In genomic region chr3:97653781-97654180, GRCm38 (mm10) we compare ENCODE assay signal across 25 mouse cellular contexts. TPM values are rescaled to one million over a fixed set of nuclear protein-coding genes. Genes with fewer than 3 reads are reported as not detected.
"Had no signal": no experiment of that assay in that cellular context is flagged by ENCODE, and none has a peak within 500 bp of the region (broad histone marks: within the 10 kb centered on the region; RNA-seq: fewer than 3 reads in every experiment).

No protein-coding gene starts in this region.

- H3K9me3 ChIP-seq: neural tube, embryonic 13.5 days; neural tube, embryonic 15.5 days; stomach, embryonic 15.5 days had no signal

- H3K4me2 ChIP-seq: neural tube, embryonic 13.5 days; neural tube, embryonic 15.5 days; stomach, embryonic 15.5 days had no signal

- H3K4me3 ChIP-seq: neural tube, embryonic 13.5 days; neural tube, embryonic 15.5 days; stomach, embryonic 15.5 days had no signal

- H3K9ac ChIP-seq: neural tube, embryonic 13.5 days; neural tube, embryonic 15.5 days; stomach, embryonic 15.5 days had no signal

- H3K36me3 ChIP-seq: neural tube, embryonic 13.5 days; neural tube, embryonic 15.5 days; stomach, embryonic 15.5 days had no signal

- H3K27me3 ChIP-seq: neural tube, embryonic 13.5 days; neural tube, embryonic 15.5 days; stomach, embryonic 15.5 days had no signal

- H3K27ac ChIP-seq: neural tube, embryonic 13.5 days; neural tube, embryonic 15.5 days; stomach, embryonic 15.5 days; stomach, postnatal 0 days had no signal

- DNase-seq: retina, postnatal 1 day; right cerebral cortex, adult 18-20 months; right cerebral cortex, postnatal 14 days; right cerebral cortex, postnatal 25 days; right cerebral cortex, postnatal 4 days; spleen, adult 18-20 months; thymus, adult 18-20 months; thymus, adult 2 months; thymus, postnatal 14 days; thymus, postnatal 25 days; thymus, postnatal 36 days; thymus, postnatal 4 days had no signal

RNA-seq across cellular contexts. Expression of gene Gm17651, which starts 20.7 kb away (rescaled TPM):
- total RNA-seq: neutrophil, adult 5-6 weeks had no signal
- polyA plus RNA-seq: neural tube, embryonic 13.5 days; neural tube, embryonic 14.5 days; neural tube, embryonic 15.5 days; small intestine, adult 2 months; spleen, adult 2 months; stomach, embryonic 14.5 days; stomach, embryonic 15.5 days; stomach, embryonic 16.5 days; stomach, postnatal 0 days; testis, adult 2 months; thymus, adult 2 months; thymus, postnatal 0 days; urinary bladder, adult 2 months had no signal
